Comparison of ENCODE assay signal across 9 mouse cellular contexts in the genomic region with DNA sequence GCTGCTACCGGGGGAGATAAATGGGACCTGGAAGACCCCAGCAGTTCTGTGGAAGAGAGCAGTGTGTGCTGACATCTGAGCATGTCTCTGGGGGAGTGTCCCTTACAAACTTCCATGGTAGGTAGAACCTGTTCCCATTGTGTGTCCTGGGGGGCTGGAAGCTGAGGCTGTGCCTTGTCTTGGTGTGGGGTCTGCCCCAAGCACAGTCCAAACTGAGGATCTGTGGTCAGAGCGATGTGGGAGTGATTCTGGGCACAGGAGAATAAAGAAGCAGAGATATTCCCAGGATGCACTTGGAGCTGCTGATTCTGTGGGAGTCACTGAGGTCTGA.
DNase-seq lines count a peak whose midpoint lies in the region; ATAC-seq lines count a peak whose summit lies in the region.
"Had no signal": no experiment of that assay in that cellular context is flagged by ENCODE, and none has a peak within 500 bp of the region (broad histone marks: within the 10 kb centered on the region; RNA-seq: fewer than 3 reads in every experiment).

No protein-coding gene starts in this region.

- no peak overlapping the region for H3K9ac ChIP-seq in kidney, embryonic 16.5 days (replicated peaks; ENCODE audit: low read length)
- no peak overlapping the region for H3K9ac ChIP-seq in forebrain, embryonic 13.5 days
- no peak overlapping the region for H3K9ac ChIP-seq in hindbrain, embryonic 13.5 days
- H3K9ac ChIP-seq in neural tube, embryonic 12.5 days: no peak overlapping the region

- no peak for DNase-seq in kidney, adult 9 months
- DNase-seq in adrenal gland, postnatal 25 days: no peak
- no peak for DNase-seq in cerebellum, adult 9-10 months
- DNase-seq: cerebellum, adult 11-12 months; heart, postnatal 36 days had no signal

- H3K4me2 ChIP-seq in kidney, embryonic 16.5 days (replicated peaks; ENCODE audit: low read depth, low read length): peak overlapping the region; percentile 28; the same call in 1 of the 2 replicates
- peak overlapping the region; percentile 11; the same call in 1 of the 2 replicates for H3K4me2 ChIP-seq in forebrain, embryonic 13.5 days
- H3K4me2 ChIP-seq in hindbrain, embryonic 13.5 days: peak overlapping the region; percentile 3; the same call in 1 of the 2 replicates
- peak overlapping the region; percentile 28; the same call in 1 of the 2 replicates for H3K4me2 ChIP-seq in neural tube, embryonic 12.5 days (replicated peaks)

- no peak overlapping the region for H3K4me3 ChIP-seq in kidney, embryonic 16.5 days (ENCODE audit: low read length)
- H3K4me3 ChIP-seq in forebrain, embryonic 13.5 days: no peak overlapping the region
- H3K4me3 ChIP-seq in hindbrain, embryonic 13.5 days: no peak overlapping the region
- no peak overlapping the region for H3K4me3 ChIP-seq in neural tube, embryonic 12.5 days

- peak; percentile 40; the same call in 1 of the 2 replicates for ATAC-seq in kidney, embryonic 16.5 days (ENCODE audit: low FRiP score, low TSS enrichment)
- ATAC-seq in forebrain, embryonic 13.5 days: peak; percentile 34; the same call in 1 of the 2 replicates
- ATAC-seq in hindbrain, embryonic 13.5 days (ENCODE audit: low FRiP score): no peak
- 0 out of 2 replicates have a peak, but pooled peaks have one; percentile 25 for ATAC-seq in neural tube, embryonic 12.5 days (ENCODE audit: low FRiP score, low read depth)

- H3K9me3 ChIP-seq in kidney, embryonic 16.5 days (ENCODE audit: low read length): no peaks in the 10 kb centered on the region
- H3K9me3 ChIP-seq in forebrain, embryonic 13.5 days (replicated peaks): no peaks in the 10 kb centered on the region
- H3K9me3 ChIP-seq in hindbrain, embryonic 13.5 days: no peaks in the 10 kb centered on the region
- no peaks in the 10 kb centered on the region for H3K9me3 ChIP-seq in neural tube, embryonic 12.5 days

- no peaks in the 10 kb centered on the region for H3K36me3 ChIP-seq in kidney, embryonic 16.5 days (ENCODE audit: insufficient read depth, low read length)
- H3K36me3 ChIP-seq in forebrain, embryonic 13.5 days (ENCODE audit: poor library complexity, severe bottlenecking): no peaks in the 10 kb centered on the region
- H3K36me3 ChIP-seq in hindbrain, embryonic 13.5 days: no peaks in the 10 kb centered on the region
- no peaks in the 10 kb centered on the region for H3K36me3 ChIP-seq in neural tube, embryonic 12.5 days

- no peak overlapping the region for H3K27ac ChIP-seq in kidney, embryonic 16.5 days (ENCODE audit: low read length)
- H3K27ac ChIP-seq in forebrain, embryonic 13.5 days: peak overlapping the region; percentile 72
- peak overlapping the region; percentile 31 for H3K27ac ChIP-seq in hindbrain, embryonic 13.5 days
- H3K27ac ChIP-seq in neural tube, embryonic 12.5 days: no peak overlapping the region

- H3K27me3 ChIP-seq in kidney, embryonic 16.5 days (ENCODE audit: insufficient read depth, low read length): no peaks in the 10 kb centered on the region
- H3K27me3 ChIP-seq in forebrain, embryonic 13.5 days: no peaks in the 10 kb centered on the region
- H3K27me3 ChIP-seq in hindbrain, embryonic 13.5 days: peaks cover 11% of the 10 kb centered on the region; the same call in 1 of the 2 replicates
- 0 out of 2 replicates have a peak, but pooled peaks cover 4% of the 10 kb centered on the region for H3K27me3 ChIP-seq in neural tube, embryonic 12.5 days (replicated peaks)

- WGBS in kidney, embryonic 16.5 days: 58% methylated on average over 2 of the region's 2 CpGs
- WGBS in forebrain, embryonic 13.5 days: 63% methylated on average over 2 of the region's 2 CpGs
- WGBS in hindbrain, embryonic 13.5 days: 45% methylated on average over 2 of the region's 2 CpGs
- WGBS in neural tube, embryonic 12.5 days: 57% methylated on average over 2 of the region's 2 CpGs

- peaks cover 12% of the 10 kb centered on the region for H3K4me1 ChIP-seq in kidney, embryonic 16.5 days (ENCODE audit: insufficient read depth, low read length)
- H3K4me1 ChIP-seq in forebrain, embryonic 13.5 days: peaks cover 24% of the 10 kb centered on the region
- H3K4me1 ChIP-seq in hindbrain, embryonic 13.5 days (replicated peaks): peaks cover 27% of the 10 kb centered on the region
- H3K4me1 ChIP-seq in neural tube, embryonic 12.5 days: peaks cover 23% of the 10 kb centered on the region

Comparison
In these comparisons a context has a peak if more than half of its experiments do, and no peak if none do; other contexts are left out.
1. H3K27ac ChIP-seq: peak in forebrain, embryonic 13.5 days (single experiment) and hindbrain, embryonic 13.5 days (single experiment); none in kidney, embryonic 16.5 days (single experiment) and neural tube, embryonic 12.5 days (single experiment).
2. Peak in every context shown above with its lines, with median percentiles within 50 percentile points of each other: H3K4me2 ChIP-seq.